In the genomic region with DNA sequence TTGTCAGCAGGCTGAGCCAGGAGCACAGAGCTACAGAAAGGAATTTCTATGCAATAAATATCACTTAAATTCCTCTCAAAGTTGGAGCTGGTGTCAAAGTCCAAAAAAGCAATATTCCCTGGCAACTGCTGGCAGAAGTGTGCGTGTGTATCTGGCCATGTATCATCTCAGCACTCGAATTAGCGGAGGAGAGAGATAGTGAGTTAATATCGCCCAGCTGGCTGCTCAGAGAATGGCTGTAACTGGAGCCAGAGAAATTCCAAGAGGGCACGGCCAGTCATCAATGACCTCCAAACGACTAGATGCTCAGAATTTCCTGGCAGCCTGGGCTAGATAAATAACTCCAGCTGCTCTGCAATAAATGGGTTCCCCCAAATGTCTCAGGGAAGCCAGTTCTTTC, we compare ENCODE assay signal across 12 mouse cellular contexts. TPM values are rescaled to one million over a fixed set of nuclear protein-coding genes. Genes with fewer than 3 reads are reported as not detected.
DNase-seq lines count a peak whose midpoint lies in the region; ATAC-seq and TF ChIP-seq lines count a peak whose summit lies in the region.
"Had no signal": no experiment of that assay in that cellular context is flagged by ENCODE, and none has a peak within 500 bp of the region (broad histone marks: within the 10 kb centered on the region; RNA-seq: fewer than 3 reads in every experiment).

No protein-coding gene starts in this region.

- TF ChIP-seq POLR2A in limb, embryonic 14.5 days (IDR thresholded peaks at IDR 0.05; ENCODE audit: borderline replicate concordance, extremely low read depth, insufficient read depth, insufficient read length): no peak

- no peaks in the 10 kb centered on the region for H3K9me3 ChIP-seq in kidney, embryonic 16.5 days (ENCODE audit: low read length)
- no peaks in the 10 kb centered on the region for H3K9me3 ChIP-seq in limb, embryonic 14.5 days (ENCODE audit: control insufficient read depth, low read length)
- H3K9me3 ChIP-seq: forebrain, embryonic 15.5 days; liver, embryonic 13.5 days; neural tube, embryonic 12.5 days had no signal

- no peak for DNase-seq in kidney, adult 8-10 months
- DNase-seq in adrenal gland, postnatal 36 days: peak; percentile 44 to 45
- peak; percentile 56 for DNase-seq in embryo, embryonic 9.5 days (ENCODE audit: extremely low spot score)
- peak; percentile 75 for DNase-seq in limb, embryonic 14.5 days (ENCODE audit: low spot score)
- DNase-seq in layer of hippocampus, postnatal 36 days: no peak
- DNase-seq in left cerebral cortex, postnatal 36 days (ENCODE audit: low spot score in 2 of 2): no peak
- DNase-seq: cerebellum, adult 18-20 months; heart, postnatal 36 days; liver, embryonic 13.5 days had no signal

- no peak overlapping the region for H3K4me3 ChIP-seq in kidney, embryonic 16.5 days (ENCODE audit: low read length)
- H3K4me3 ChIP-seq in limb, embryonic 14.5 days (replicated peaks; ENCODE audit: low read length): no peak overlapping the region
- H3K4me3 ChIP-seq: forebrain, embryonic 15.5 days; liver, embryonic 13.5 days; neural tube, embryonic 12.5 days had no signal

- 7% methylated on average over 6 of the region's 6 CpGs for WGBS in kidney, embryonic 16.5 days
- WGBS in limb, embryonic 14.5 days: 12% methylated on average over 6 of the region's 6 CpGs

- H3K27me3 ChIP-seq in kidney, embryonic 16.5 days (ENCODE audit: insufficient read depth, low read length): 0 out of 2 replicates have a peak, but pooled peaks cover 8% of the 10 kb centered on the region
- peaks cover 17% of the 10 kb centered on the region for H3K27me3 ChIP-seq in limb, embryonic 14.5 days (ENCODE audit: control insufficient read depth, insufficient read depth, low read length)

- no peak overlapping the region for H3K27ac ChIP-seq in kidney, embryonic 16.5 days (ENCODE audit: low read length)
- H3K27ac ChIP-seq in limb, embryonic 14.5 days (replicated peaks; ENCODE audit: low read depth, low read length): no peak overlapping the region
- H3K27ac ChIP-seq: liver, embryonic 13.5 days had no signal

- no peak overlapping the region for H3K9ac ChIP-seq in kidney, embryonic 16.5 days (replicated peaks; ENCODE audit: low read length)
- no peak overlapping the region for H3K9ac ChIP-seq in limb, embryonic 14.5 days (ENCODE audit: low read depth, low read length, severe bottlenecking)
- H3K9ac ChIP-seq: forebrain, embryonic 15.5 days; liver, embryonic 13.5 days; neural tube, embryonic 12.5 days had no signal

- 0 out of 2 replicates have a peak, but pooled peaks have one; percentile 30 for ATAC-seq in kidney, embryonic 16.5 days (ENCODE audit: low FRiP score, low TSS enrichment)
- peak; percentile 58; the same call in 1 of the 2 replicates for ATAC-seq in limb, embryonic 14.5 days (ENCODE audit: low FRiP score, low read depth)
- ATAC-seq: forebrain, embryonic 15.5 days had no signal

- intact Hi-C loops in left cerebral cortex, postnatal 36 days (cut with DNase I): no loop called here

- H3K4me1 ChIP-seq in kidney, embryonic 16.5 days (ENCODE audit: insufficient read depth, low read length): peaks cover 35% of the 10 kb centered on the region
- H3K4me1 ChIP-seq in limb, embryonic 14.5 days (ENCODE audit: control insufficient read depth, insufficient read depth, low read length): peaks cover 41% of the 10 kb centered on the region

- no peaks in the 10 kb centered on the region for H3K36me3 ChIP-seq in kidney, embryonic 16.5 days (ENCODE audit: insufficient read depth, low read length)
- H3K36me3 ChIP-seq in limb, embryonic 14.5 days (ENCODE audit: control insufficient read depth, insufficient read depth, low read length): no peaks in the 10 kb centered on the region
- H3K36me3 ChIP-seq: forebrain, embryonic 15.5 days; liver, embryonic 13.5 days; neural tube, embryonic 12.5 days had no signal

- no peak overlapping the region for H3K4me2 ChIP-seq in kidney, embryonic 16.5 days (replicated peaks; ENCODE audit: low read depth, low read length)
- H3K4me2 ChIP-seq in limb, embryonic 14.5 days (replicated peaks; ENCODE audit: low read depth, low read length, severe bottlenecking): peak overlapping the region; percentile 26; the same call in 1 of the 2 replicates
- H3K4me2 ChIP-seq: forebrain, embryonic 15.5 days; liver, embryonic 13.5 days; neural tube, embryonic 12.5 days had no signal

RNA-seq across cellular contexts. Expression of a gene that starts 48.0 kb away (rescaled TPM):
- polyA plus RNA-seq in kidney, embryonic 16.5 days (2015; fragmentation: Nextera tagmentation; extraction: Ambion mirVana): 0.91 and 1.6 TPM in 2 replicates
- total RNA-seq in adrenal gland, postnatal 36 days (2021): under 1 TPM; 0.30 to 0.46 TPM
- 0.37 and 0.53 TPM in 2 replicates for polyA plus RNA-seq in limb, embryonic 14.5 days (2012; rRNA removed)
- polyA plus RNA-seq in limb, embryonic 14.5 days (2014; fragmentation: Nextera tagmentation; extraction: Ambion mirVana): 0.41 and 0.87 TPM in 2 replicates
- not detected for total RNA-seq in layer of hippocampus, postnatal 36 days (2021)
- total RNA-seq in left cerebral cortex, postnatal 36 days (2021): under 1 TPM in 1 of 2 experiments, not detected in 1; 0.25 TPM

Comparison
In these comparisons a context has a peak if more than half of its experiments do, and no peak if none do; other contexts are left out.
1. DNase-seq: peak in adrenal gland, postnatal 36 days (2 of 2), embryo, embryonic 9.5 days (single experiment) and limb, embryonic 14.5 days (single experiment); none in kidney, adult 8-10 months (0 of 2), layer of hippocampus, postnatal 36 days (0 of 2) and left cerebral cortex, postnatal 36 days (0 of 2).